Mouse (Mus musculus) neural tube, embryonic 14.5 days (tissue): ENCODE data around the gene Agl. TPM values are rescaled to one million over a fixed set of nuclear protein-coding genes. Genes with fewer than 3 reads are reported as not detected.

Source experiments
- ATAC-seq: fragments of 200-750 bp; cut with Nextera tagmentation; 2 replicates; pipeline ENCODE4 v1.8.0; 2017; ENCODE audit warnings: low read depth, mild to moderate bottlenecking, moderate TSS enrichment, moderate library complexity
- H3K27ac ChIP-seq: fragments of 300-500 bp; sonication (generic); 2 replicates; pipeline ENCODE4 v1.5.1; 2014; ENCODE audit warnings: low read depth, mild to moderate bottlenecking, control low read depth, low read length, moderate library complexity, mixed read lengths
- H3K27me3 ChIP-seq: fragments of 300-500 bp; sonication (generic); 2 replicates; pipeline ENCODE4 v1.6.1; 2014; ENCODE audit warnings: low read length; ENCODE audit not compliant: control insufficient read depth, insufficient read depth
- H3K36me3 ChIP-seq: fragments of 300-500 bp; sonication (generic); 2 replicates; pipeline ENCODE4 v1.6.1; 2014; ENCODE audit warnings: low read length, mixed read lengths; ENCODE audit not compliant: control insufficient read depth, insufficient read depth
- H3K4me1 ChIP-seq: fragments of 300-500 bp; sonication (generic); 2 replicates; pipeline ENCODE4 v1.6.1; 2014; ENCODE audit warnings: low read length; ENCODE audit not compliant: control insufficient read depth, insufficient read depth
- H3K4me2 ChIP-seq: fragments of 300-500 bp; sonication (generic); 2 replicates; pipeline ENCODE4 v1.6.1; 2014; ENCODE audit warnings: mild to moderate bottlenecking, low read depth, low read length, control low read depth
- H3K4me3 ChIP-seq: fragments of 300-500 bp; sonication (generic); 2 replicates; pipeline ENCODE4 v1.5.1; 2014; ENCODE audit warnings: low read depth, low read length, control low read depth, mixed read lengths
- H3K9ac ChIP-seq: fragments of 300-500 bp; sonication (generic); replicated peaks from 2 replicates; pipeline ENCODE4 v1.6.1; 2014; ENCODE audit warnings: low read depth, mild to moderate bottlenecking, control low read depth, low read length, mixed read lengths
- H3K9me3 ChIP-seq: fragments of 300-500 bp; sonication (generic); 2 replicates; pipeline ENCODE4 v1.6.1; 2016; ENCODE audit warnings: low read length; ENCODE audit not compliant: control insufficient read depth
- WGBS: fragments of 180-500 bp; shearing (Covaris S2); extraction: QIAGEN DNeasy Blood & Tissue Kit; methylation state at CpG from one replicate; pipeline ENCODE4 v1.1.7; 2014; 5-methylcytosine and 5-hydroxymethylcytosine counted together
- polyA plus RNA-seq: library from polyadenylated mRNA; unstranded; fragments of >200 nt; fragmentation: Nextera tagmentation; extraction: Ambion mirVana; gene quantifications from 2 replicates; pipeline ENCODE4 v1.2.1, GENCODE M21; 2014

Gene Agl
- polyA plus RNA-seq, 1 experiment from 2014 or later: 22.3 TPM

- WGBS: under 1% methylated on average over 81 of the region's 85 CpGs
- ATAC-seq: peak; percentile 93
These were observed 96.1 kb downstream of the Agl start for GRCm38 (mm10) chr3:116711624-116712435.

DNA sequence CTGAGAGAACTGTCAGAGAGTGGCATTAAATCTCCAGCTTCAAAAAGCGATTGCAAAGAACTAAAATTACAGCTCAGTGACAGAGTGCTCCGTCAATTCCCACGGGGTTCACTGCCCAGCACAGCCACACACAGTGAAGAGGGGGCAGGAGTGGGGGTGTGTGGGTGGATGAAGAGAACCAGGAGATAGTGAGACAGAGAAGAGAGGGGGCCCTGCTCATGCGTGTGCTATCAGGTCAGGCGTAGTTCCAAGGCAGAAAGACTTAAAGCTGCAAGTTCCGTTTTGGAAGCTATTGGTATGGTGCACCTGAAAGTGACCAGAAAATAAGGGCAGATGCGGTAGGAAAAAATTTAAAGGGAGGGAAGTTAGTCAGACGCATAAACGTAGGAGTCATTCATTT is 97.0 kb downstream of the Agl start:
- 46% methylated on average over 9 of the region's 9 CpGs for WGBS
- no peaks in the 10 kb centered on the region for H3K9me3 ChIP-seq

More at GRCm38 (mm10) chr3:116711624-116712435, 96.1 kb downstream of the Agl start:
- Histone ChIP-seq H3K36me3 (no peaks in the 10 kb centered on the region), H3K27me3 (no peaks in the 10 kb centered on the region), H3K27ac (0 out of 2 replicates have a peak overlapping the region, but pooled peaks have one; percentile 18), H3K4me1 (peaks cover 10% of the 10 kb centered on the region; the same call in 1 of the 2 replicates), H3K4me2 (peak overlapping the region; percentile 73), H3K9ac (peak overlapping the region; percentile 94), H3K9me3 (no peaks in the 10 kb centered on the region), H3K4me3 (peak overlapping the region; percentile 93)

GRCm38 (mm10) chr3:116705637-116706204 is 102.2 kb downstream of the Agl start:
- no peaks in the 10 kb centered on the region for H3K9me3 ChIP-seq
- 69% methylated on average over 1 of the region's 1 CpGs for WGBS
- no peaks in the 10 kb centered on the region for H3K36me3 ChIP-seq
- no peak overlapping the region for H3K27ac ChIP-seq
- no peaks in the 10 kb centered on the region; the same call in 1 of the 2 replicates for H3K4me1 ChIP-seq
- H3K4me3 ChIP-seq: no peak overlapping the region
- no peak for ATAC-seq
- H3K9ac ChIP-seq: no peak overlapping the region
- no peaks in the 10 kb centered on the region for H3K27me3 ChIP-seq
- no peak overlapping the region for H3K4me2 ChIP-seq

More for the DNA sequence above, 97.0 kb downstream of the Agl start:
- no peak for ATAC-seq
- Histone ChIP-seq H3K27me3 (no peaks in the 10 kb centered on the region), H3K4me2 (peak overlapping the region; percentile 73), H3K9ac (no peak overlapping the region), H3K27ac (no peak overlapping the region), H3K36me3 (no peaks in the 10 kb centered on the region), H3K4me1 (peaks cover 10% of the 10 kb centered on the region; the same call in 1 of the 2 replicates), H3K4me3 (peak overlapping the region; percentile 93)

GRCm38 (mm10) chr3:116703835-116704234 is 104.1 kb downstream of the Agl start:
- 87% methylated on average over 5 of the region's 5 CpGs for WGBS
- no peaks in the 10 kb centered on the region for H3K27me3 ChIP-seq
- no peaks in the 10 kb centered on the region for H3K9me3 ChIP-seq
- ATAC-seq: no peak
- H3K36me3 ChIP-seq: no peaks in the 10 kb centered on the region
- no peaks in the 10 kb centered on the region for H3K4me1 ChIP-seq
- no peak overlapping the region for H3K9ac ChIP-seq
- no peak overlapping the region for H3K4me2 ChIP-seq
- no peak overlapping the region for H3K27ac ChIP-seq
- H3K4me3 ChIP-seq: no peak overlapping the region

- WGBS: 95% methylated on average over 1 of the region's 1 CpGs
- Histone ChIP-seq H3K9ac (no peak overlapping the region), H3K4me2 (no peak overlapping the region), H3K9me3 (no peaks in the 10 kb centered on the region), H3K4me1 (no peaks in the 10 kb centered on the region), H3K27me3 (no peaks in the 10 kb centered on the region), H3K27ac (no peak overlapping the region), H3K4me3 (no peak overlapping the region), H3K36me3 (no peaks in the 10 kb centered on the region)
- no peak for ATAC-seq
These were observed 105.2 kb downstream of the Agl start for GRCm38 (mm10) chr3:116702647-116703272.

GRCm38 (mm10) chr3:116701601-116702000 is 106.4 kb downstream of the Agl start:
- Histone ChIP-seq H3K27me3 (no peaks in the 10 kb centered on the region), H3K36me3 (no peaks in the 10 kb centered on the region), H3K4me1 (no peaks in the 10 kb centered on the region), H3K4me3 (no peak overlapping the region), H3K9ac (no peak overlapping the region), H3K27ac (no peak overlapping the region), H3K4me2 (no peak overlapping the region), H3K9me3 (no peaks in the 10 kb centered on the region)
- ATAC-seq: no peak
- 95% methylated on average over 4 of the region's 4 CpGs for WGBS

DNA sequence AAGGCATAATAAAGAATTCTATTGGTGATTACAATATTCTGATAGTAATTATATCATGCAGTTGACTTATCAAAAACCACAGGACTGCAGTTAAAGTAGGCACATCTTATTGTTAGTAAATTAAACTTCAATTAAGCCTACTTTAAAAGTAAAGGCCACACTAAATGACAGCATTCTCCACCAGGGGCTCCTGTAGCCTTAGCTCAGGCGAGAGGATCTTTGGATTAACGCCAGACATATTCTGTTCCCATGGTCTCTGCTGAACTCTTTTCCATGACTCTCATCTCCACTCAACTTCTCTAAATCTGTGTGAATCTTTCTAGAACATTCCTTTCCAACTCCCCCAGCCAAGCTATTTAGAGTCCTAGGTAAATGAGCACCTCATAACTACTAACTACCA is 109.2 kb downstream of the Agl start:
- Histone ChIP-seq H3K27me3 (no peaks in the 10 kb centered on the region), H3K4me1 (no peaks in the 10 kb centered on the region), H3K27ac (no peak overlapping the region), H3K9me3 (no peaks in the 10 kb centered on the region), H3K9ac (no peak overlapping the region), H3K4me2 (no peak overlapping the region), H3K4me3 (no peak overlapping the region), H3K36me3 (no peaks in the 10 kb centered on the region)
- 74% methylated on average over 2 of the region's 2 CpGs for WGBS
- no peak for ATAC-seq

DNA sequence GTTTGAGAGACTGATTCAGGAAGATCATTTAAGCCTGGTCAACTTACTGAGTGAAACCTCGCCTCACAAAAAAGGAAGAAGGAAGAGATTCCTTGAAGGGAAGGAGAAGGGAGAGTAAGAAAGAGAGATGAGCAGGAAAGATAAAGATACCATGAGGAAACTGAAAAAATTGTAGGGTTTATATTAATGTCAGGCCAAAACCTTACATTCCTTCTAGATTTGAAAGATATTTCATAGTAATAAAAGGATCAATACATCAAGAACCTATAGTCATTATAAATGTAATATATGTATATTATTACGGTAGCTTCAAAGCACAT is 112.3 kb downstream of the Agl start:
- no peak for ATAC-seq
- H3K4me3 ChIP-seq: no peak overlapping the region
- H3K4me1 ChIP-seq: no peaks in the 10 kb centered on the region
- H3K9ac ChIP-seq: no peak overlapping the region
- 89% methylated on average over 2 of the region's 2 CpGs for WGBS
- H3K27me3 ChIP-seq: no peaks in the 10 kb centered on the region
- no peak overlapping the region for H3K4me2 ChIP-seq
- no peaks in the 10 kb centered on the region for H3K9me3 ChIP-seq
- H3K36me3 ChIP-seq: no peaks in the 10 kb centered on the region
- no peak overlapping the region for H3K27ac ChIP-seq
